Mouse (Mus musculus) forebrain, embryonic 15.5 days (tissue): Measurements from ENCODE around the gene Gm49337. TPM values are rescaled to one million over a fixed set of nuclear protein-coding genes. Genes with fewer than 3 reads are reported as not detected.

Source experiments
- ATAC-seq: fragments of 200-750 bp; cut with Nextera tagmentation; replicated peaks from 2 replicates; pipeline ENCODE4 v1.8.0; 2017; ENCODE audit warnings: mild to moderate bottlenecking, moderate TSS enrichment, moderate library complexity
- H3K27ac ChIP-seq: fragments of 300-500 bp; sonication (generic); replicated peaks from 2 replicates; pipeline ENCODE4 v1.5.1; 2015; ENCODE audit warnings: mild to moderate bottlenecking, inconsistent platforms
- H3K27me3 ChIP-seq: fragments of 300-500 bp; sonication (generic); 2 replicates; pipeline ENCODE4 v1.6.1; 2015; ENCODE audit warnings: inconsistent platforms
- H3K36me3 ChIP-seq: fragments of 300-500 bp; sonication (generic); 2 replicates; pipeline ENCODE4 v1.6.1; 2015; ENCODE audit warnings: mild to moderate bottlenecking, inconsistent platforms
- H3K4me1 ChIP-seq: fragments of 300-500 bp; sonication (generic); 2 replicates; pipeline ENCODE4 v1.6.1; 2015; ENCODE audit warnings: inconsistent platforms
- H3K4me2 ChIP-seq: fragments of 300-500 bp; sonication (generic); replicated peaks from 2 replicates; pipeline ENCODE4 v1.6.1; 2015; ENCODE audit warnings: mild to moderate bottlenecking, inconsistent platforms
- H3K4me3 ChIP-seq: fragments of 300-500 bp; sonication (generic); 2 replicates; pipeline ENCODE4 v1.5.1; 2015; ENCODE audit warnings: mild to moderate bottlenecking, inconsistent platforms
- H3K9ac ChIP-seq: fragments of 300-500 bp; sonication (generic); replicated peaks from 2 replicates; pipeline ENCODE4 v1.6.1; 2015; ENCODE audit warnings: mild to moderate bottlenecking, inconsistent platforms
- H3K9me3 ChIP-seq: fragments of 300-500 bp; sonication (generic); 2 replicates; pipeline ENCODE4 v1.6.1; 2016; ENCODE audit warnings: inconsistent platforms
- WGBS: fragments of 180-500 bp; shearing (Covaris S2); methylation state at CpG from one replicate; pipeline ENCODE4 v1.1.7; 2015; ENCODE audit warnings: mixed read lengths; 5-methylcytosine and 5-hydroxymethylcytosine counted together
- polyA plus RNA-seq: library from polyadenylated mRNA; unstranded; fragments of >200 nt; fragmentation: Nextera tagmentation; extraction: Ambion mirVana; gene quantifications from 2 replicates; pipeline ENCODE4 v1.2.1, GENCODE M21; 2015

Gene Gm49337
- polyA plus RNA-seq, 1 experiment from 2014 or later = not detected

- Histone ChIP-seq H3K4me2 (no peak overlapping the region), H3K4me1 (no peaks in the 10 kb centered on the region), H3K27me3 (no peaks in the 10 kb centered on the region), H3K9ac (no peak overlapping the region), H3K4me3 (no peak overlapping the region), H3K27ac (no peak overlapping the region), H3K36me3 (no peaks in the 10 kb centered on the region), H3K9me3 (no peaks in the 10 kb centered on the region)
- WGBS = 80% methylated on average over 8 of the region's 8 CpGs
- ATAC-seq = no peak
Observed at GRCm38 (mm10) chr4:116165708-116166407, 7.3 kb upstream of the Gm49337 start.

GRCm38 (mm10) chr4:116167404-116167803 lies 5.8 kb upstream of the Gm49337 start, which contains the start of gene Tspan1:
Gene Tspan1 (minus strand): TSS chr4:116167601.
- no peak within 1 kb of the TSS for H3K4me3 ChIP-seq
- no peaks in the 10 kb centered on the region for H3K27me3 ChIP-seq
- no peak within 1 kb of the TSS for H3K4me2 ChIP-seq
- no peak within 1 kb of the TSS for H3K9ac ChIP-seq
- H3K36me3 ChIP-seq = no peaks in the 10 kb centered on the region
- no peak within 1 kb of the TSS for H3K27ac ChIP-seq
- no peaks in the 10 kb centered on the region for H3K9me3 ChIP-seq
- no peaks in the 10 kb centered on the region for H3K4me1 ChIP-seq
- WGBS = 28% methylated on average over 7 of the region's 7 CpGs
- ATAC-seq = no peak

GRCm38 (mm10) chr4:116168617-116169352 lies 4.4 kb upstream of the Gm49337 start:
- H3K27me3 ChIP-seq = no peaks in the 10 kb centered on the region
- 87% methylated on average over 7 of the region's 8 CpGs for WGBS

GRCm38 (mm10) chr4:116169353-116169672 lies 3.9 kb upstream of the Gm49337 start:
- Histone ChIP-seq H3K4me1 (no peaks in the 10 kb centered on the region), H3K9me3 (no peaks in the 10 kb centered on the region), H3K9ac (no peak overlapping the region), H3K36me3 (no peaks in the 10 kb centered on the region), H3K27me3 (no peaks in the 10 kb centered on the region), H3K4me2 (no peak overlapping the region), H3K27ac (no peak overlapping the region), H3K4me3 (no peak overlapping the region)
- peak; percentile 23; the same call in 1 of the 2 replicates for ATAC-seq
- WGBS = 68% methylated on average over 3 of the region's 3 CpGs

More at GRCm38 (mm10) chr4:116168617-116169352, 4.4 kb upstream of the Gm49337 start:
- Histone ChIP-seq H3K4me1 (no peaks in the 10 kb centered on the region), H3K36me3 (no peaks in the 10 kb centered on the region), H3K4me3 (no peak overlapping the region), H3K4me2 (no peak overlapping the region), H3K9me3 (no peaks in the 10 kb centered on the region), H3K9ac (no peak overlapping the region), H3K27ac (no peak overlapping the region)
- peak; percentile 75 for ATAC-seq

GRCm38 (mm10) chr4:116173752-116174151 lies 568 bp downstream of the Gm49337 start:
- Histone ChIP-seq H3K9me3 (no peaks in the 10 kb centered on the region), H3K9ac (no peak overlapping the region), H3K4me3 (no peak overlapping the region), H3K4me2 (no peak overlapping the region), H3K27me3 (no peaks in the 10 kb centered on the region), H3K36me3 (no peaks in the 10 kb centered on the region), H3K4me1 (peaks cover 26% of the 10 kb centered on the region), H3K27ac (no peak overlapping the region)
- no peak for ATAC-seq
- WGBS = 88% methylated on average over 4 of the region's 4 CpGs

GRCm38 (mm10) chr4:116174466-116175116 lies 1.4 kb downstream of the Gm49337 start:
- H3K27ac ChIP-seq = no peak overlapping the region
- no peaks in the 10 kb centered on the region for H3K36me3 ChIP-seq
- no peak overlapping the region for H3K4me2 ChIP-seq
- H3K9me3 ChIP-seq = no peaks in the 10 kb centered on the region
- H3K27me3 ChIP-seq = no peaks in the 10 kb centered on the region
- 45% methylated on average over 6 of the region's 6 CpGs for WGBS
- ATAC-seq = no peak
- no peak overlapping the region for H3K9ac ChIP-seq
- H3K4me3 ChIP-seq = no peak overlapping the region
- peaks cover 26% of the 10 kb centered on the region for H3K4me1 ChIP-seq

GRCm38 (mm10) chr4:116175136-116175535 lies 2.0 kb downstream of the Gm49337 start:
- Histone ChIP-seq H3K27me3 (no peaks in the 10 kb centered on the region), H3K4me3 (no peak overlapping the region), H3K27ac (no peak overlapping the region), H3K9me3 (no peaks in the 10 kb centered on the region), H3K36me3 (no peaks in the 10 kb centered on the region), H3K9ac (no peak overlapping the region), H3K4me2 (no peak overlapping the region), H3K4me1 (peaks cover 26% of the 10 kb centered on the region)
- ATAC-seq = no peak

GRCm38 (mm10) chr4:116175711-116176542 lies 2.7 kb downstream of the Gm49337 start:
- Histone ChIP-seq H3K4me3 (no peak overlapping the region), H3K9me3 (no peaks in the 10 kb centered on the region), H3K36me3 (no peaks in the 10 kb centered on the region), H3K9ac (no peak overlapping the region; the same call in 1 of the 2 replicates), H3K4me1 (peaks cover 26% of the 10 kb centered on the region), H3K27ac (peak overlapping the region; percentile 51), H3K4me2 (no peak overlapping the region; the same call in 1 of the 2 replicates), H3K27me3 (no peaks in the 10 kb centered on the region)
- peak; percentile 47; the same call in 1 of the 2 replicates for ATAC-seq
- 74% methylated on average over 7 of the region's 7 CpGs for WGBS

- Histone ChIP-seq H3K4me1 (peaks cover 26% of the 10 kb centered on the region), H3K36me3 (no peaks in the 10 kb centered on the region), H3K4me2 (peak overlapping the region; percentile 31), H3K9ac (no peak overlapping the region; the same call in 1 of the 2 replicates), H3K27ac (peak overlapping the region; percentile 51), H3K4me3 (no peak overlapping the region; the same call in 1 of the 2 replicates), H3K9me3 (no peaks in the 10 kb centered on the region), H3K27me3 (no peaks in the 10 kb centered on the region)
- ATAC-seq = peak; percentile 84
- WGBS = 20% methylated on average over 10 of the region's 10 CpGs
Observed at GRCm38 (mm10) chr4:116176543-116176988, 3.4 kb downstream of the Gm49337 start.

- WGBS = 37% methylated on average over 5 of the region's 5 CpGs
- Histone ChIP-seq H3K9ac (no peak overlapping the region), H3K27me3 (no peaks in the 10 kb centered on the region), H3K9me3 (no peaks in the 10 kb centered on the region), H3K4me2 (peak overlapping the region; percentile 31; the same call in 1 of the 2 replicates), H3K4me3 (no peak overlapping the region), H3K4me1 (peaks cover 26% of the 10 kb centered on the region), H3K36me3 (no peaks in the 10 kb centered on the region), H3K27ac (no peak overlapping the region; the same call in 1 of the 2 replicates)
- no peak for ATAC-seq
Observed at GRCm38 (mm10) chr4:116177140-116177539, 4.0 kb downstream of the Gm49337 start.

- Histone ChIP-seq H3K9ac (no peak overlapping the region), H3K4me3 (no peak overlapping the region), H3K36me3 (no peaks in the 10 kb centered on the region), H3K9me3 (no peaks in the 10 kb centered on the region), H3K4me2 (no peak overlapping the region), H3K4me1 (peaks cover 8% of the 10 kb centered on the region; the same call in 1 of the 2 replicates), H3K27me3 (no peaks in the 10 kb centered on the region), H3K27ac (no peak overlapping the region)
- ATAC-seq = no peak
- 20% methylated on average over 3 of the region's 3 CpGs for WGBS
Observed at GRCm38 (mm10) chr4:116182079-116182478, 8.9 kb downstream of the Gm49337 start.
